In genomic region chr3:51482781-51483180, GRCm38 (mm10) we compare ENCODE assay signal across 8 mouse cellular contexts. TPM values are rescaled to one million over a fixed set of nuclear protein-coding genes. Genes with fewer than 3 reads are reported as not detected.
DNase-seq lines count a peak whose midpoint lies in the region; ATAC-seq lines count a peak whose summit lies in the region.

No protein-coding gene starts in this region.

- no peak for DNase-seq in liver, embryonic 11.5 days (ENCODE audit: low spot score)
- no peak for DNase-seq in liver
- no peak for DNase-seq in forebrain, embryonic 10.5 days (ENCODE audit: extremely low spot score, low spot score)
- DNase-seq in limb, embryonic 11.5 days (ENCODE audit: low spot score): no peak
- no peak for DNase-seq in right cerebral cortex, adult 2 months (ENCODE audit: low spot score in 2 of 2)
- DNase-seq in cerebellum, postnatal 36 days: no peak
- DNase-seq in natural killer cell, adult 2 months (ENCODE audit: low spot score in 2 of 2): no peak

- ATAC-seq in liver, embryonic 11.5 days (replicated peaks; ENCODE audit: low FRiP score): no peak
- no peak for ATAC-seq in limb, embryonic 11.5 days (ENCODE audit: insufficient number of reproducible peaks, low FRiP score, low TSS enrichment, low read depth)
- no peak for ATAC-seq in neural tube, embryonic 15.5 days (ENCODE audit: low FRiP score)

- peak overlapping the region; percentile 93 for H3K9ac ChIP-seq in liver, embryonic 11.5 days (ENCODE audit: low read depth, low read length)
- H3K9ac ChIP-seq in limb, embryonic 11.5 days (ENCODE audit: low read length): peak overlapping the region; percentile 93
- peak overlapping the region; percentile 60; the same call in 1 of the 2 replicates for H3K9ac ChIP-seq in neural tube, embryonic 15.5 days (replicated peaks)

- 61% methylated on average over 3 of the region's 3 CpGs for WGBS in liver, embryonic 11.5 days
- WGBS in forebrain, embryonic 10.5 days: 81% methylated on average over 3 of the region's 3 CpGs
- 78% methylated on average over 3 of the region's 3 CpGs for WGBS in limb, embryonic 11.5 days
- 80% methylated on average over 3 of the region's 3 CpGs for WGBS in neural tube, embryonic 15.5 days

- peak overlapping the region; percentile 93 for H3K4me2 ChIP-seq in liver, embryonic 11.5 days
- peak overlapping the region; percentile 80 for H3K4me2 ChIP-seq in limb, embryonic 11.5 days (ENCODE audit: low read depth, severe bottlenecking)
- H3K4me2 ChIP-seq in neural tube, embryonic 15.5 days: peak overlapping the region; percentile 83

- H3K9me3 ChIP-seq in liver, embryonic 11.5 days (ENCODE audit: control insufficient read depth, low read length): no peaks in the 10 kb centered on the region
- no peaks in the 10 kb centered on the region for H3K9me3 ChIP-seq in forebrain, embryonic 10.5 days
- no peaks in the 10 kb centered on the region for H3K9me3 ChIP-seq in limb, embryonic 11.5 days (ENCODE audit: control insufficient read depth, low read length)
- no peaks in the 10 kb centered on the region for H3K9me3 ChIP-seq in neural tube, embryonic 15.5 days (replicated peaks)

- peaks cover 16% of the 10 kb centered on the region for H3K4me1 ChIP-seq in liver, embryonic 11.5 days (replicated peaks; ENCODE audit: control insufficient read depth, insufficient read depth, low read length)
- peaks cover 30% of the 10 kb centered on the region for H3K4me1 ChIP-seq in forebrain, embryonic 10.5 days
- 0 out of 2 replicates have a peak, but pooled peaks cover 3% of the 10 kb centered on the region for H3K4me1 ChIP-seq in limb, embryonic 11.5 days (ENCODE audit: control insufficient read depth, insufficient read depth, low read length)
- H3K4me1 ChIP-seq in neural tube, embryonic 15.5 days: peaks cover 30% of the 10 kb centered on the region

- no peak overlapping the region for H3K27ac ChIP-seq in liver, embryonic 11.5 days (ENCODE audit: low read depth, low read length)
- peak overlapping the region; percentile 96 for H3K27ac ChIP-seq in forebrain, embryonic 10.5 days
- no peak overlapping the region for H3K27ac ChIP-seq in limb, embryonic 11.5 days (replicated peaks; ENCODE audit: low read depth, low read length)
- H3K27ac ChIP-seq in neural tube, embryonic 15.5 days (replicated peaks): peak overlapping the region; percentile 95

- H3K27me3 ChIP-seq in liver, embryonic 11.5 days (replicated peaks; ENCODE audit: control insufficient read depth, insufficient read depth, low read length): no peaks in the 10 kb centered on the region
- H3K27me3 ChIP-seq in forebrain, embryonic 10.5 days (ENCODE audit: poor library complexity, severe bottlenecking): no peaks in the 10 kb centered on the region
- no peaks in the 10 kb centered on the region for H3K27me3 ChIP-seq in limb, embryonic 11.5 days (ENCODE audit: control insufficient read depth, insufficient read depth, low read length)
- no peaks in the 10 kb centered on the region for H3K27me3 ChIP-seq in neural tube, embryonic 15.5 days (replicated peaks)

- H3K4me3 ChIP-seq in liver, embryonic 11.5 days (ENCODE audit: low read depth, low read length): peak overlapping the region; percentile 84
- H3K4me3 ChIP-seq in forebrain, embryonic 10.5 days: peak overlapping the region; percentile 85
- H3K4me3 ChIP-seq in limb, embryonic 11.5 days (ENCODE audit: low read depth, low read length): peak overlapping the region; percentile 80; the same call in 1 of the 2 replicates
- peak overlapping the region; percentile 58; the same call in 1 of the 2 replicates for H3K4me3 ChIP-seq in neural tube, embryonic 15.5 days (replicated peaks)

- H3K36me3 ChIP-seq in liver, embryonic 11.5 days (ENCODE audit: control insufficient read depth, insufficient read depth, low read length): no peaks in the 10 kb centered on the region
- peaks cover 7% of the 10 kb centered on the region for H3K36me3 ChIP-seq in forebrain, embryonic 10.5 days (replicated peaks)
- no peaks in the 10 kb centered on the region for H3K36me3 ChIP-seq in limb, embryonic 11.5 days (ENCODE audit: control insufficient read depth, insufficient read depth, low read length)
- H3K36me3 ChIP-seq in neural tube, embryonic 15.5 days: no peaks in the 10 kb centered on the region

RNA-seq across cellular contexts. Expression of gene Rab33b, which starts 0.9 kb away (rescaled TPM):
- polyA plus RNA-seq in liver, embryonic 11.5 days (2014; fragmentation: Nextera tagmentation; extraction: Ambion mirVana): 9.4 and 10.1 TPM in 2 replicates
- polyA plus RNA-seq in forebrain, embryonic 10.5 days (2016; fragmentation: Nextera tagmentation; extraction: Ambion mirVana): 13.4 and 13.5 TPM in 2 replicates
- 15.0 and 16.9 TPM in 2 replicates for polyA plus RNA-seq in limb, embryonic 11.5 days (2014; fragmentation: Nextera tagmentation; extraction: Ambion mirVana)
- 27.3 and 27.4 TPM in 2 replicates for polyA plus RNA-seq in neural tube, embryonic 15.5 days (2015; fragmentation: Nextera tagmentation; extraction: Ambion mirVana)

Comparison
In these comparisons a context has a peak if more than half of its experiments do, and no peak if none do; other contexts are left out.
1. H3K27ac ChIP-seq: peak in forebrain, embryonic 10.5 days (single experiment) and neural tube, embryonic 15.5 days (single experiment); none in liver, embryonic 11.5 days (single experiment) and limb, embryonic 11.5 days (single experiment).
2. Peak in every context shown above with its lines, with median percentiles within 50 percentile points of each other: H3K4me2 ChIP-seq, H3K4me3 ChIP-seq and H3K9ac ChIP-seq.